Mouse (Mus musculus) heart, postnatal 14 days (tissue): ENCODE measurements around the gene Foxg1. TPM values are rescaled to one million over a fixed set of nuclear protein-coding genes. Genes with fewer than 3 reads are reported as not detected.

ENCODE experiments used
- DNase-seq, 2 experiments: peaks; one replicate each; pipeline ENCODE4 v3.0.0; 2021 to 2022
- intact Hi-C: fragments of 180-260 bp; cut with DNase I; formaldehyde crosslinking; loops from one replicate; pipeline ENCODE4 v1.15.1; 2025
- total RNA-seq, 2 experiments: library from RNA; stranded (reverse); gene quantifications; 2 replicates each; pipeline ENCODE4 v1.2.3; 2021

Foxg1 gene
- total RNA-seq, 2 experiments from 2014 or later = not detected

GRCm38 (mm10) chr12:49384876-49385630 lies 2.6 kb downstream of the Foxg1 start, which contains the start of gene Gm43517:
Gm43517 (plus strand) TSS chr12:49385174.
- no peak for DNase-seq
- intact Hi-C loops = no loop called here

- intact Hi-C loops = no loop called here
- no peak for DNase-seq
These were observed 3.2 kb downstream of the Foxg1 start for GRCm38 (mm10) chr12:49385631-49385990.

GRCm38 (mm10) chr12:49386081-49386805 lies 3.8 kb downstream of the Foxg1 start:
- intact Hi-C loops = no loop called here
- DNase-seq = no peak

DNA sequence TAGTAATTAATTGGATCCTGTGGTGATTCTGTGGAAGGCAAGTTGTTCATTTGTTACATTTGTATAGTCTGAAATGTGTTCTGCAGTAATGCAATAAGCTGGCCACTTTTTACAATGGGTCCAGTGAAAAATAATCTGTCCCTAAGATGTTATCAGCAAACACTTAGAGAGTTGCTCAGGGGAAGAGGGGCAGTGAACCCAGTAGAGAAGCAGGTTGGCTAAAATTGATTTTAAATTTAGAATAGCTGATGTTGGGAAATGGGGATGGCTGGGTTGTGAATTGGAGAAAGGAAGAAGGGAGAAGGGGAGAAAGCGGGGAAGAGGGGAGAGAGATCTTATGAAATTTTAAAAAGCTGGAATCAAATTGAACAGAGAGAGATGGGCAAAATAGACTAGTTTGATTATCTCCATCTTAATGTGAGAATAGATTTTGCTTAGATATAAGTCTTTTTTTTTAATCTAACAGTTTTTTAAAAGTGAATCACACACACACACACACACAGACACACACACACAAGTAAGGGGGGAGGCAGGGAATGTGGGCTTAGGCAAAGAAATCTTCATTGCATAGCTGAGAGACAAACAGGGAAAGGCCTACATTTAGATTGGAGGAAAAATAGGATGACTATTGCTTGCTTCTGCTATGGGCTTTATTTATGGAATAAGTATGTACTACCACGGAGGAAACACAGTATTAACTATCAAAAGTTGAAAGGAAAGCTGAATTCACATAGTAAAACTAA lies 5.6 kb downstream of the Foxg1 start:
- intact Hi-C loops = no loop called here

DNA sequence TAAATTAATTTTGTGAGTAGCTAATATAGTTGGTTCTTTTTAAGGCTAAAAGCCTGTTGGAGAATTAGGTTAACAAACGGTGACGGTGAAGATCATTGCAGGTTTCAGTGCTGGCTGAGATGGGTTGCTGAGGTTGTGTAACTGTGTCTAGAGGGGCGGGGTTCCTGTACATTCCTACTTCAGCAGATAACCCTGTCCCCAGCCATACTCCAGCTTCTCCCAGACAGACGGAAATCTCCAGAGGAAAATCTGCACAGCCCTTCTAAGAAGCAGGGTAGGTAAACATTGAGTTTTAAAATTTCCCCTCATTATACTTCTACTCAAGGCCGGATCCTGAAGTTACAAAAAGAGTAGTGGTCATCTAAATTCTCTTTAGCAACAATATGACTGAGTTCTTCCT lies 7.2 kb downstream of the Foxg1 start:
- intact Hi-C loops = no loop called here

More for the DNA sequence above, 5.6 kb downstream of the Foxg1 start:
- DNase-seq = no peak

DNA sequence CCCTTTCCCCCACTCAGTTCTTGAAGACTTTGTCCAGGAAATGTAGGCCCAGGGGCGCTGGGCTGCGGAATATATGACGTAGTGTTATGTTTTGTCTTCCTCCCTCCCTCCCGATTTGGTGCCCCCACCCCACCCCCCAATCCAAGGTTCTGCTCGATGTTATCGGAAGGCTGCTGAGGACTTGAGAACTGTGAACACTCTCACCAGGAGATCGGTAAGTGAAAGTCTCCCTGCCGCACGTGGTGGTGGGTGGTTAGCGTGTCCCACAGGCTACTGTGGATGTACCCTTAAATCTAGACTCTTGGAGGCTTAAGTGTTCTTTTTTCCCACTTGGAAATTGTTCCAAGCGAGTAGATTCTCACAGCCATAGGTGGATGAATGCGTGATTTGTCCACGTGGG lies 7.8 kb downstream of the Foxg1 start:
- intact Hi-C loops = no loop called here

More for the DNA sequence above, 7.2 kb downstream of the Foxg1 start:
- no peak for DNase-seq

DNA sequence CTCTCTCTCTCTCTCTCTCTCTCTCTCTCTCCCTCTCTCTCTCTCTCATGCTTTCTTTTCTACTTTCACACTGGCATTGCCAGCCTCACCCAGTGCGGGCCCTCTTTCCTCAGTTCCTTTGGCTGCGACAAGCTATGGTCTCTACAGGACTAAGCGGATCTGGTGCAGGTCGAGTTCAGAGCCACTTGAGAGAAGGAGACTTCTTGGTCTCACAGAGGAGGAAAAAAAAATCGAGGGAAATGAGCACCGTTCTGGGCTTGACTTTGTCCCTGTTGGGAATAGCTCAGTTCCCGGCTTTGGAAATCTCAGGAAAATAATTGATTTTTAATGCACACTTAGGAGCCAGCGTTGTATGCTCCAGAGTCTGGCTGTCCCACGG lies 8.5 kb downstream of the Foxg1 start:
- DNase-seq = no peak
- intact Hi-C loops = no loop called here

More for the DNA sequence above, 7.8 kb downstream of the Foxg1 start:
- no peak for DNase-seq

GRCm38 (mm10) chr12:49391305-49392040 lies 9.0 kb downstream of the Foxg1 start:
- intact Hi-C loops = no loop called here

GRCm38 (mm10) chr12:49392041-49392390 lies 9.6 kb downstream of the Foxg1 start:
- intact Hi-C loops = no loop called here
- DNase-seq = no peak

More at GRCm38 (mm10) chr12:49391305-49392040, 9.0 kb downstream of the Foxg1 start:
- peak in 1 of 2 experiments; percentile 21 for DNase-seq

DNA sequence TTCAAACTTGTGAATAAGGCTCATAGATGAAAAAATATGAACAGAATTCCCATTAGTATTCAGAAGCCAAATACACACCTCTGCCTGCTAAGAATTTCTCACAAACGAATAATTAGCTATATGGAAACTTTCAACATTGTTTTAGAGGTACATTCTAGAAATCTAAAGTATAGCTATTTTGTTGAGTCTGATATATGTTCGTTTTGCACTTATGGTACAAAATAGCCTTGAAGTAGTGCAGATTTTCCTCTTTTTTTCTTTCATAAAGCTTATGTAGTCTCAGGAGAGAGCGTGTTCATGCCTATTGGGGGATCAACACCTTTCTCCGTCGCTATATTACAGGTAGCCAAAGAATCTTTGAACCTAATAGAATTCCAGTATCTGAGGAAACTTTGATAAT lies 10.4 kb downstream of the Foxg1 start:
- DNase-seq = no peak
- intact Hi-C loops = no loop called here

DNA sequence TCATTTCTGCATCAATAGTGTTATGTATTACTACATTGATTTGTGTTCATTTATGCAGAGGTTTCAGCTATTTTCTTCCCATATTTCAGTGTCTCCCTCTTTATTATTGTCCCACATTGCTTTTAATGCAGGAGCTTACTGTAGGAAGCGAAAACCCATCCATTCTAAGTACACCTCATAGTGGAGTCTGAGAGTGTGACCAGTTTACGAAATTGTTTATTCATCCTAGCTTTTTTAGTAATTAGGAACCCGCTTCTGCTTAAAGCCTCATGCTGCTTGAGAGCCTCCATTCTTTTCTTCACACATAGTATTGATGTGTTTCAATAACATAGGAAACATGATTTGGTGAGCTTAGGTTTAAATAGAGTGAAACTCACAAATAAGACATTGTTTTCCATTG lies 11.2 kb downstream of the Foxg1 start:
- no peak for DNase-seq
- intact Hi-C loops = no loop called here

DNA sequence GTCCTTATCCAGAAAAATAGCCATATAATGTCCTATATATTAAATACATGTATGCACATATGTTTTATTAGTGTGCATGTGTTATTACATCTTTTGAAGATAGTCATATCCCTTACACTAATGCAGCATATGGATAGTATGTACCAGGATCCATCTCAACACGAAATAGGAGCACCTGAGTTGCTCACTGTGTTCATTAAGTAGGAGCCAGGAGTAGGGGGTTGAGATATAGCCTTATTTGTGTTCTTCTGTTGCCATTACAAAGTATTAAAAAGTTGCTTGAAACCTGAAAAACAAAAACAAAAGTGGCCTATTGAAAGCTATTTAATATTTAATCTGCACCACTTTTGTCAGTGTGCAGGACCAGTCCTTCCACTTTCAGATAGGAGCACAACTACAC lies 11.7 kb downstream of the Foxg1 start:
- no peak for DNase-seq
- intact Hi-C loops = no loop called here

- intact Hi-C loops = no loop called here
- no peak for DNase-seq
These were observed 12.4 kb downstream of the Foxg1 start for GRCm38 (mm10) chr12:49394836-49395235.

DNA sequence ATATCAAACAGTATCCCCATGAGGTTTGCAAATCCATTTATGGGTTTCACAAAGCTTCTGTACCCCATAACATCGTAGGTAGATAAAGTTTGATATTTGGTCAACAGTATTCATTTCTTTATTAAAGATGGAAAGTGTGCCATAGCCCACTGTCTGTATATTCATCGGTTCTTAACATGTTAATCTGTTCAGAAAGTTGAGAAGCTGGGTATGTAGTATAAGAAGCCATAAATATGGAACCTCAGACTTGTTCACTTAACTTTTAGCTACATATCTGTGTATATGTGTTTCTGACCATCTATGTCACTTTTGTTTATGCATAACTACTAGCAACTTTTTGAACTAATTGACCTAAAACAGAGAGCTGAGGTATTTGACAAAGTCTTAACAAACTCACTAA lies 13.5 kb downstream of the Foxg1 start:
- intact Hi-C loops = no loop called here
- no peak for DNase-seq

DNA sequence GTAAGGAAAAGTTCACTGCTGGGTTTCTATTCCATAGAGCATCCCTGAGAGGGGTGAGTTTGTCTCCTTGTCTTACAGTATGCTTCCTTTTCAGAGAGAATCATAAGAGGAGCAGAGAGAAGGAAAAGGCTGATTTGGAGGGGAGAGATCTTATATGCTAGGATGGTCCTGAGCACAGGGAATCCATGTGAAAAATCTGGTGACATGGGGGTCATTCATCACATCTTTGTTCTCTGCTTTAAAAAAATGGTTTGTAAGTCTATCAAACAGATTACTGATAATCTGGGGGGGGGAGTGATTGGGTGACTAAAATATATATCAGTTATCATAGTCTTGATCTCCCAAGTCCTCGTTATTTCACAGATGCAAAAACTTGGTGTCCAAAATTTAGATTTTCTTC lies 14.3 kb downstream of the Foxg1 start:
- intact Hi-C loops = no loop called here
- no peak for DNase-seq

DNA sequence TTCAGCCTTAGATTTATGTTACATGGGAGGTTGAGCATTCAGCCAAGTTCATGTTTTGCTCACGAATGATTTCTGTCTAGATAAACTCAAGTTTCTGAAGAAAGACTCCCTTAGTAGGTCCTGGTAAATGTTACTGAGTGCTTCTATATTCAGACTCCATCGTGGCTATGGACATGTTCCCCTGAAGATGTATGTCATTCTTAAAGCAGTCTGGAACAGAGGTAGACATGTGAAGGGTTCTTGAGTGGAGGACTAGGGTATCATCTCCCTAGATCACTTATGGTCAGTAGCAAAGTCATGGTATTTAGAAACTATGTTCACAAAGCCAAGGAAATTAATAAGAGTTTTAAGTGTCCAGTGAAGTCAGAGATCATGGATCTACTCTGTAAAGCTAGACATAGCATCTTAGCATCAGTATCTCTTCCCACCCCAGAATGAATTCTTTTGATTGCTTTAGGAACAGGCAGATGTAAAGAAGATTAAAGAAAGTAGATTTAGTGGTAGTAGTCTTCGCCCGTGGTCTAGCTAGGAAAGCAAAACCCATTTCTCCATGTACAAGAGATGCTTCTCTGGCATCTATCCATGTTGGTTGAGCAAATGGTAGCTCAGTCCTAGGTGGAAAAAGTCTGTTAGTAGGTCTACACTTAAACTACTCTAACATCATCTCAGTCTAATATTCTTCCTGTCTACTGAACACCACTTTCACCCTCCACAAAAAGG lies 15.1 kb downstream of the Foxg1 start:
- DNase-seq = no peak
- intact Hi-C loops = no loop called here

GRCm38 (mm10) chr12:49398163-49398540 lies 15.7 kb downstream of the Foxg1 start:
- intact Hi-C loops = no loop called here
- no peak for DNase-seq

GRCm38 (mm10) chr12:49398636-49399035 lies 16.2 kb downstream of the Foxg1 start:
- no peak for DNase-seq
- intact Hi-C loops = no loop called here

DNA sequence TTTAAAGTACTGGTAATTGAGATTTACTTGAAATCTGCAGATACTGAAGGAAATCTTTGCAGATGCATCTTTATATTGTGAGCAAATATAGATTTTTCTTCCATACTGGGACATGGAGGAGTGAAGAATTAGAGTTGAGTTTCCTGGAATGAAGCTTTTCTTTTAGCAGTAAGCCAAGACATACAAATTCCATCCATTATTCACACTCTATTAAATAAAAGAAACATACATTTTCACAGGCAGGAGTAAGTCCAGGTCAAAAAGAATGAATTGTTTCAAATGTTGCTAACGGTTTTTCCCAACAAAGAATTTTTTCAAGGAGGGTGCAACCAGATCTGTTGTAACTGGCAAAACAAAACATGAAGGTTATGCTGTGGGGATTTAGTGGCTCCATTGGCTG lies 17.2 kb downstream of the Foxg1 start:
- DNase-seq = no peak
- intact Hi-C loops = no loop called here
